Mouse (Mus musculus) stomach, postnatal 0 days (tissue): ENCODE measurements at regions not wholly inside any gene's neighbourhood (a gene's known extent, or its start where the extent isn't known, plus 50 kb on each side); places are given as distances from the start of the nearest gene placed in this dataset.

Source experiments
- CTCF ChIP-seq: IDR thresholded peaks from 2 replicates; pipeline ENCODE4 v1.5.1; 2016; ENCODE audit warnings: antibody characterized with exemption, low read depth, mild to moderate bottlenecking, moderate library complexity
- EP300 ChIP-seq: optimal IDR thresholded peaks from 2 replicates; pipeline ENCODE3; 2016; ENCODE audit warnings: antibody characterized with exemption

DNA sequence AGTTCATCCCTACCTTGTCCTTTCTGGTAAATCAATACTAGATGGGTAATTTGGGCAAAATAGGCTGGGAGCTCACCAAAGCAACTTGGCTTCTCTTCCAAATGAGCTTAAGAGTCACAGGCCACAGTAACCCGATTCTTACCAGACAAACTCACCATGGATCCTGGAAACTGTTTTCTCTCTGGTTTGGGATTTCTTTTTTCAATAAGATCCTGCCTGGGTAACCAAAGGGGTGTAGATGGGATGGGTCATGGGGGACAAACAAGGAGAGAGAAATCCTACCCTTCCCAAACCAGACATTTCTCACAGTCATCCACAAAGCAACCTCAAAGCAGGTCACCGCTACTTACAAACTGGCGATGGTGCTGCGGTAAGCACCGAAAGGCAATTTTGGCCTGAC is 148.9 kb downstream of the Clic5 start:
- TF ChIP-seq CTCF (no peak), EP300 (no peak)
